Mouse (Mus musculus): ENCODE measurements at regions not wholly inside any gene's neighbourhood (a gene's known extent, or its start where the extent isn't known, plus 50 kb on each side); places are given as distances from the start of the nearest gene placed in this dataset.

DNA sequence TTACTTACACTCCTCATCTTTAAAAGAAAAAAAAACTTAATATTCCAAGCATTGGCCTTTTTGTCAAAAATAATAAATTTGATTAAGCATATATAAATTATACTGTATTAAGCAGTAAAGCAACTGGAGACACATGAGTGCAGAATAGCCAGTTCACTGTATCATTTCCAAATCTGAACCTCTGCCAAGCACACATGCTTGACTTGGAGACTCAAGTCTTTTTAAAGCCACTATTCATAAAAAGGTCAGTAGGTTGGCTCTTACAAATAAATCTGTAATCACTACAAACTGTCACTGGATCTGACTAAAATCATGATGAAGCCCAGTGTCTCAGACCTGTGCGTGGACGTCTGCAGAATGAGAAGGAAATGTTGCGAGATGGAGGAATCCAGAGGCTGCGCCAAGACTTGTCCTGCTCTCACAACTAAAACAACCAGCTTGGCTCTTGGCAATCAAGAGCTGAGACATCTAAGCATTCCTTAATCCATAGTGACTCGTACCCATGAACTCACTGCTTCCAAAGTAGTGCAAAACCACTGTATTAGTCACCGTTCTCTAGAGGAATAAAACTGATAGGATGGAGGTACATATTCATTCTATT is 195.8 kb upstream of the Map3k7 start:
- TF ChIP-seq CTCF (IDR thresholded peaks at IDR 0.05; ENCODE audit: control insufficient read depth, insufficient read depth, insufficient read length), result no peak
- no peak for TF ChIP-seq MAX (IDR thresholded peaks at IDR 0.05)
- TF ChIP-seq CEBPB (IDR thresholded peaks at IDR 0.05; ENCODE audit: low read depth), result no peak
- TF ChIP-seq MYOD1 (IDR thresholded peaks at IDR 0.05; ENCODE audit: control insufficient read depth, insufficient read length, low read depth), result no peak

Measured in C2C12 (cell line).